Mouse (Mus musculus): Measurements from ENCODE around the gene Umod.

The Umod gene

DNA sequence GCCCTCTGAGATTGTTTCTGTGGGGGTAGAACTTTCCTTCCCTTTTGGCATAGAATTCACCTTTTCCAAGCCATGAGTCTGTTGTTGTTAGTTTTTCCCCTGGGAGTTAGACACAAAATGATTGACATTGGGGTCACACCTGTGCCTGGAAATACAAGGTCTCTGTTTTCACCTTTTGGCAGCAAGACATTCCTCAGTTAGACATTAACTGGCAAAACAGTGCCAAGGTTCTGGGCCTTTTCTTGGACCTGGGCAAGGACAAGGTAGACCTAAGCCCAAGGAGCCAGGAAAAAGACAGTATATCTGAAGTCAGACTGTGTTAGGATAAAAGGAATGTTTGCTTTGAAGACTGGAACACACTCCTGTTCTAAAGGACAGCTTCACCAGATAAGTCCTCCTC, at the start of gene Umod:
TSS of gene Umod (minus strand) at position 27 of the 400 bp plus-strand sequence.
- DNase-seq (ENCODE audit: low spot score) = no peak

DNA sequence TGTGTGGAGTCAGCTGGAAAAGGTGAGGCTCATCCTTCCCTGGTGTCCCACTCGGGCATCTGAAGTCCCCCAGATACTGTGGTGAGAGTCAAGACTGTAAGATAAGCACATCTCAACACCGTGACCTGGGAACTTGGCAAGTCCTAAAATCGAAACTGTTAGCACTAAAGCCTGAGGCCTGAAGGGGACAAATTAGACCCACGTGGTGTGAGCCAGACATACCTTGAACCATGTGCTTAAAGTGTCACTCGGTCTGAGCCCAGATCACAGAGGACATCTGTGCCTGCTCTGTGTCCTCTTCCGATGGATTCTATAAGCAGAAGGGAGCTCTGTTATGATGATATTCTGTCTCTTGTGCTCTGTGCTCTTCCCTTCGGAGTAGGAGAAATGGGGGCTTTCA, 49.5 kb upstream of the Umod start:
- no peak for DNase-seq (ENCODE audit: low spot score)

DNA sequence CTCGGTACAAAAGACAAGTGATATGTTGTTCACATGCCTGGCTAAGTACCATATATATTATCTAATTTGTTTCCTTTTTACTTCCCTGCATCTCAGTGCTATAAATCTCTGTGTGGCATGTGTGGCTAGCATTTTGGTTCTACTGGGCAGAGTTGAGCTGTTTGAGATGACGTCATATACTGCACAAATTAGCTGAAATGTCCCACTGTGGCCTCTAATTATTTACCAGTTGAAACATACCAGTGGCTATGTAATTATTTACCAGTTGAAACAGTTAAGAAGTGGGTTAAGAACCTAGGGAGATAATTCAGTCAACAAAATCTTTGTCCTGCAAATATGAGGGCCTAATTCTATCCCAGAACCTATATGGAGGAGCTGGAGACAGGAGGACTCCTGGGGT, 48.5 kb upstream of the Umod start:
- DNase-seq (ENCODE audit: low spot score) = no peak

DNA sequence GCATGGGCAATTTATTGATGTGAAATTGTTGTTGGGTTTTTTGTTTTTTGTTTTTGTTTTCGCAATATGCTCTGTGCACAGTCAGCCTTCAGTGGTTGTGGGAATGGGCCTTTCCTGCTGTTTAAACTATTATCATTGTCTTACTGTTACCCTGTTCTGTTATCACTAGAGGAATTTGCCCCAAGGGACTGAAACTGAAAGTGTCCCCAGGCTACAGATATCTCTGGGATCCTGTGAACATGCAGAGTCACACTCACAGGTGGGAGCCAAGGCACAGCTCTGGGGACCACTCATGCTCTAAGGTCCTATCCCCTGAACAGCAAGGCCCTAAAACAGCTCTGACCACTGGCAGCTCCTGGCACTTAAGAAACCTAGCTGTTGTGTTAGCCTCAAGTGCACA, 48.1 kb upstream of the Umod start:
- DNase-seq (ENCODE audit: low spot score) = no peak

DNA sequence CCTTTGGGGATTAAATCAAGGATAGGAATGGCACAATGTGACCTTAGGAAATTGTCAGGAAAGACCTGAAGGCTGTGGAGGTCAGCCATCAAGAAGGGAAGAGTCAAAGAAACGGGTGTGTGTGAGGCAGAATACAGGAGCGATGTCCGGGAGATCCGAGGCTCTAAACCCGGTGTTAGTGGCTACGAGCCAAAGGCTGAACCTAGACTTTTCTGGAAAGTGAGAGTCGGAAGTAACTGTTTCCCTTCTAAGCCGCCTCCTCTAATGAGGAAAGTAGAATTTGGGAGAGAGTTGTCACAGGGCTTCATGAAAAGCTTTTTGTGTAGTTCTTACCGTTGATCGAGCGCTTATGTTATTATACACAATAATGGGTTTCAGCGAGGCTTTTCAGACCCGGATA, 47.4 kb upstream of the Umod start:
- DNase-seq (ENCODE audit: low spot score) = no peak

DNA sequence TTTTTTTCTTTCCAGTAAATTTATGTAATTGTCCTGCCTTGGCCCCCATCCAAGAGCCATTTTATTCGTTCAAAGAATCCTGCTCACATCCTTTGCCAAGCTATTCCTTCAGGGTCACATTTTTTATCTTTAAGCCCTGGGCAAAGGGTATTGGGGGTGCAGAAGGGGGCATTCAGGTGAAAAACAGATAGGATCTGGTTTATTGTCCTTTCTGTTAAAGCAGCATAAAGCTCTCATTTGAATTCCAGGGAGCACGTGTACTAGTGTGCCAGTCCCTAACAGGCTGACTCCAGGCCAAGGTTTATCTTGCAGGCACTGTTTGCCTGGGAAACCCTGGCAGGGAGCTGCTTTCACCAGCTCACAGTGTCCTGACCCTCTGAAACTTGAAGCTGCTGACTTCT, 46.8 kb upstream of the Umod start:
- no peak for DNase-seq (ENCODE audit: low spot score)

DNA sequence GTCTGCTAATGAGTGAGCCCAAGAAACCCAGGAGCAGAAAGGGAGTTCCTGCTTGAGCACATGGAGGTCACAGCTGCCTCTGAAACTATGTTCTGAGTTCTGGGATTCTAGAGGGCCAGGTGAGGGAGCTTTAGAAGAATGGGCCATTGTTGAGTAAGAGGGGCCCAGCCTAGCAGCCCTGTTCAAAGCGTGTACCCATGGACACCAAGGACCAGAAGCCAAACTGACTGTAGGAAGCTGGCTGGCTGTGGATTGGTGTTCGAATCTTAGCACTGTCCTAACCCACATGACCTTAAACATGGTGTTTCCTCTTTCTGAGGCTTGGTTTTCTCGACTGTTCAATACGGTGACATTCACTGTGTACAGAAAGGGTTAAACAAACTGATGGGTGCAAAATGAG, 44.3 kb upstream of the Umod start, which contains the start of gene Pdilt:
TSS of gene Pdilt (minus strand) at position 101 of the 400 bp plus-strand sequence.
- DNase-seq (ENCODE audit: low spot score) = no peak

DNA sequence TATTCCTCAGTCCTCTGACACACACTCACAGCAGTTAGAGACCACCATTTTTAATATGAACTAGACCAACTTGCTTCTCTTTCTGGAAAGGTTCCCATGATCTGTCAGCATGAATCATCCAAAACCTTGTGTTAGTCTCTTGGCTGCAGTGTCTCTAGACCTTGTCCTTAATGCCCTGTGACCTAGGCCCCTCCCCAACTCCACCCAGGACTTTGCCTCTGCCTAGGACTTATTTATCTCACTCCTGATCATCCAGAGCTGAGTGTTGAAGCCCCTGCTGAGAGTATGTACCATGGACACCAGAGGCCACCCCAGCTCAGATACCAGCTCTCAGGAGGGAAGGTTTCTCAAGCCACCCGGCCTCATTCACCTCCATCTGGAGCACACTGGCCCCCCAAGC, 43.3 kb upstream of the Umod start:
- DNase-seq (ENCODE audit: low spot score) = no peak

DNA sequence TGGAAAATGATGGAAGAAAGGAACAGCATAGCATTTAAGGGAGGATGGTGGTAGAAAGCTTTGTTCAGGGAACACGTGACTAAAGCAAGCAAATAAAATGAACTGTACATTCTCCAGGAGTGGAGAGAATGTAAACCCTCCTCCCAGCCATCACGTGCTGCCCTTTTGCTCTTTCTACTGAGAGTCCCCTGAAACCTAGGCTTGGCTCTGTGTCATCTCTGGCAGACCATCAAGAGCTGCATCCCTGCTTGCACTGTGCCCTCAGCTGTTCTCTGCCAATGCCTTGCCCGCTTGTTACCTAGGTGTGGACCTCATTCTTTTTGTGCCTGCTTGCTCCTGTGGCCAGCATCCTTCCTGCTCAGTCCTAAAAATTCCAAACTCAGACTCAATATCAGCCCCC, 42.7 kb upstream of the Umod start:
- no peak for DNase-seq (ENCODE audit: low spot score)

DNA sequence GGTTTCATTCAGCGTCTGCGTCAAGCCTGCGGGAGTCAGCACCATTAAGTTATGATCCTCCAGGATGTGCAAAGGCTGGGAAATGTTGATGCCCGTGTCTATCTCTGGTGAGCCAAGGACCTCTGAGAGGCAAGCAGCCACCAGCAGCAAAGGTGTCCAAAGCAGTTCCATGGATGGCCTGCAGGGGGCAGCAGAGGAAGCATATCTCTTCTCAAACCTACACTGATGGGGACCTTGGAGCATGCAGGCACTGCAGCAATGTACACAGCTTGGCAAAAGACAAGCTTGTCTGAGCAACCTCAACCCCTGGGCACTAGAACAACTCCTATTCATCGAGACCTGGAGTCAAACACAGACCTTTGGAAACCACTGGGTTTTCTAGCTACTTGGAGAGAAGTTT, 40.6 kb upstream of the Umod start:
- peak; percentile 77 for DNase-seq (ENCODE audit: low spot score)

DNA sequence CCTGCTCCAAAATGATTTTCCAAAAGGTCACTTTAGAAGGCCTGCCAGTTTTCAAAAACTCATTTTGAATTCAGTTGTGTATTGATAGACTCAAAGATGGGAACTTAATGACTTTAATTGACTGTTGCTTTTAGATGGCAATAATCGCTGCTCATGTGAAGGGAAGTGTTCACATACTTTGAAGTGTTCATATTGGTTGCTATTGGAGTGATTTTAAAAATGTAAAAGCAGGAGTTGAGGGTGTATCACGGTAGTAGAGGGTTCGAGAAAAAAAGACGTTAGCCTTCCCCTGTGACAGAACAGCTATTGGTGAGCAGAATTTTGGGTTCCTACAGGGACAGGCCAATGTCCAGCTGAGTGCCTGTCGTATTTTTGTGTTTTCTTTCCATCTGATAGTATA, 40.1 kb upstream of the Umod start, which contains the start of gene Acsm5:
TSS of gene Acsm5 (plus strand) at position 301 of the 400 bp plus-strand sequence.
- DNase-seq (ENCODE audit: low spot score) = no peak

DNA sequence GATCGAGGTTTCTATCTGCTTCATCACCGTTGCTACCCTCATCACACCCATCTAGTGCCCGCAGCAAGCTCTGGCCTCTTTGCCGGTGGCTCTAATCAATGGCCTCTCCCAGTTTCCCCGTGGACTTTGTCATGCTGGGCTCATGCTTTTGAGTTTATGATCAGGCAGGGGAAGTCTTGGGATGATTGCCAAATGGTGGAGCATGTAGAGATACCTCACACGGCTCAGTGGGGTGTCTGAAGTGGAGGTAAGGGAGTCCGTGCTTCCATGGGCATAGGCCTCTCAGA, 37.1 kb upstream of the Umod start:
- no peak for DNase-seq (ENCODE audit: low spot score)

DNA sequence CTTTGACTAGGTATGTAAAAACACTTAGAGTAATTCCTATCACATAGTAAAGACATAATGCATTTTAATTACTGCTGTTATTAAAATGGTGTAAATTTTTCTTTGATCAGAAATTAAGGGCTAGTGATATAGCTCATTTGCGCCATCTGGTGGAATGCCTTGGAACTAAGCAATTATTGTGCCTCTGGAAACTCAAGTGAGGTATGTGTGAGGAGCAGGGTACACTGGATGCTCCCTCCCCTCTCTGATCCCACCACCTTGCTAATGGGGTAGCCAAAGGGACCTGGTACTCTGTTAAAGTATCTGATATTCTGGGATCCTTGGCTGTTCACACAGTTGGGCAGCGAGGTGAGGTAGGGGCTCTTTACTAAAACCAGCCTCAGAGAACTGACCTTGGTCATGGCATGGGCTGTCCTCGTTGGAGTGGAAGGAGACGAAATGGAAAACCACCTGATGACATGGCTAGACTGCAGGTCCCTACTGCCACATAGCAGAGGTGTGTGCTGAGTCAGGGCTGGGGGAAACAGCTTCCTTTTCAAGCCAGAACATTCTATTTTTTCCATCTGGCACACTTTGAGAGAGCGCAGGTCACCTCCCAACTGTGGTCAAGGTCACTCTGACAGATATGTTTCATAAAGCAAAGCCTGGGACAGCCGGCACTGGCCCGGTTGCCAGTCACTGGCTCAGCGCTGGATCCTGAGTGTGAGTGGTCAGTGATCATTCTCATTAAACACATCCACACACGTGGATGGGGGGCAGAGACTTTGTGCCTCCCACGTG, 36.6 kb upstream of the Umod start:
- DNase-seq (ENCODE audit: low spot score) = peak; percentile 65

DNA sequence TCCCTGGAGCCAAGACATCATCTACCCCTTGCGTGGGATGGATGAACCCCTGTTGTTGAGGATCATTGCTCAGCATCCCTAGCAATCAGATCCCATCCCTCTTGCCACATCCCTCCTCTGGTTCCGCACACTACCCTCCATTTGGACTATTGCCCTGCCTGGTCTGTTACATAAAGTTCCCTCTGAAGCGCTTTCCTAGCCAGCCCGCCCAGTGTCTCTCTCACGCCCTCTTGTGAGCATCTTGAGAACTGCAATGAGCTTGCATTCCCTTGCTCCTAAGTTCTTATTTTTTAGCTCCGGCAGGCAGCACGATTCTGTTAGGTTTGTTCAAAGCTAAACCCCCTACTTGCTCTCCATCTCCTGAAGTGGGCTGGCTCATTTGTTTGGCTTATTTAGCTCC, 34.0 kb upstream of the Umod start:
- peak; percentile 77 for DNase-seq (ENCODE audit: low spot score)

DNA sequence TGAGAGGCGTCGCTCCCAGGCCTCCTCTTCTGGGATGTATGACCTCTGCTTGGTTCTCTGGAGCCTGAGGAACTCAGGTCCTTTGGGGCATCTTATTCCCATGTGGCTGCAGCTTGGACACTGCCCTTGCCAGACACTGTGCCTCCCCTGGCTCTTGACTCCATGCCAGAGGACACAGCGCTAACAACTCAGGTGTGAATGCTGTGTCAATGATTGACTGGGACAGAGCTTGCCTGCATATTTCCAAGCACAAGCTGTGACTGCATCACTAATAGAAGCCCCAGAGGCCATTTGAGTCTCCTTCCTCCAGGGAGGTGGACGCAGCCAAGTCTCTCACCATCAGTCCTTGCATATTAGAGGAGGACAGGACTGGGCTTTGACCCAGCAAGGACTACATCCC, 32.1 kb upstream of the Umod start:
- DNase-seq (ENCODE audit: low spot score) = no peak

DNA sequence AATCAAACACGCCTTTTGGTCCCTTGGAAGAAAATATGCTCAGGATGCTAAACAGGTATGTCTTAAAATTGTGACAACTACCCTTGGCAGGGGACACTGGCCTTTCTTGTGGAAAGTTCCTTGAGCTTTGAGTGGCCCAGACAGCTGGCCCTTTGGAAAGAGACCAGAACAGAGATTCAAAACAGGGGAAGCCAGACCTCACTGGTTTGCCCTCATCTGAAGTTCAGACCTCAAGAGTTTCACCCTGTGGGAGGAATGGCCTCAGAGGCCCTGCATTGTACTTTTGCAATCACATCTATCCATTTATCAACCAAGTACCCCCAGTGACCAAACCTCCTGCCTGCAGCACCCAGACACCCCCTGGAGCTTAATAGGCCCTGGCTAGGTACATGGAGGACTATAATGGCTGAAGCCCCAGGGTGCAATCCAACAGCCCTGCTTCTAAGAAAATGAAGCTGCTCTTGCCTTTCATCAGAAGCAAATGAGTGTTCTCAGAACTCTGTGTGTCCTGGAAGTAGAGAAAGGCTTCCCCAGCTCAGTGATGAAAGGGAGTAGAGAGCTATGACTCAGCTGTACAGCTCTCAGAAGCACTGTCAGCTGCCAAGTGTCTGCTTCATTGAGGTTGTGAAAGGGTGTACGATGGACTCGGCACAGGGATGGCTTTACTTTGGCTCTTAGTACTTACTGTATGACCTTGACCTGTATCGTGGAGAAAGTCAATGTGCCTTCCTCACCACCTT, 11.1 kb upstream of the Umod start:
- no peak for DNase-seq (ENCODE audit: low spot score)

DNA sequence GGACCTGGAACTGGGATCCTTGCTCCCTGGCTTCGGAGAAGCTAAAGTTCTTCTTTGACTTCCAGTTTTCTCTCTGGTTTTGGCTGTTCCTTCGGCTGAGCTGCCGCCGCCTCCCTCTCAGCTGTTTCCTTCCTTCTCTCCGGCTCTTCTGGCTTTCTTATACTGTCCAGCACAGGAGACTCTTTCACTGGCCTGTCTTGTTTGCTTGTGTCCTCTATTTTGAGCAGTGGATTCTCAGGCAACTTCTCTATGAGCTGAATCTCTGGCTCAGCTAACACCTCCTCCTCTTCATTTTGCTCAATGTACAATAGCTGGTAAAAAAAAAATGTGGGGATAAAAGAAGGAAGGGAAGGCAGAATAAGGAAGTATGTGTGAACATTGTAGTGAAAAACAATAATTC, 7.6 kb upstream of the Umod start:
- no peak for DNase-seq (ENCODE audit: low spot score)

DNA sequence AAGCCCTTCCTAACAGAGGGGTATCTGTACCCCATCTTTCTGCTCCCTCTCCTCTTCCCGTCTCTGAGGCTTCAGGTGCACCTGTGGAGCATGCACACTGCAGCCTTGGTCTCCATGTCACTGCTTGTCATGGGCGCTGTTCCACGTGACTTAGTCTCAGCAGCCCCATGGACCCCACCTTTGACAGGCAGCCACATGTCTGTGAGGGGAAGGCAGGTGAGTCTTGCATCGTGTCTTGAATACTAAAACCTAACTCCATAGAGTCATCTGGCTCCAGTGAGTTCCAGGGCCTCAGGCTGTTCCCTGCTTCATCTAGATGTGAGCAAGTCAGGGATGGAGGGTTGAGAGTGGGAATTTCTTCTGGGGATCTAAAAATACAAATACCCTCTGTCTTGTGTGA, 5.1 kb upstream of the Umod start:
- DNase-seq (ENCODE audit: low spot score) = no peak

DNA sequence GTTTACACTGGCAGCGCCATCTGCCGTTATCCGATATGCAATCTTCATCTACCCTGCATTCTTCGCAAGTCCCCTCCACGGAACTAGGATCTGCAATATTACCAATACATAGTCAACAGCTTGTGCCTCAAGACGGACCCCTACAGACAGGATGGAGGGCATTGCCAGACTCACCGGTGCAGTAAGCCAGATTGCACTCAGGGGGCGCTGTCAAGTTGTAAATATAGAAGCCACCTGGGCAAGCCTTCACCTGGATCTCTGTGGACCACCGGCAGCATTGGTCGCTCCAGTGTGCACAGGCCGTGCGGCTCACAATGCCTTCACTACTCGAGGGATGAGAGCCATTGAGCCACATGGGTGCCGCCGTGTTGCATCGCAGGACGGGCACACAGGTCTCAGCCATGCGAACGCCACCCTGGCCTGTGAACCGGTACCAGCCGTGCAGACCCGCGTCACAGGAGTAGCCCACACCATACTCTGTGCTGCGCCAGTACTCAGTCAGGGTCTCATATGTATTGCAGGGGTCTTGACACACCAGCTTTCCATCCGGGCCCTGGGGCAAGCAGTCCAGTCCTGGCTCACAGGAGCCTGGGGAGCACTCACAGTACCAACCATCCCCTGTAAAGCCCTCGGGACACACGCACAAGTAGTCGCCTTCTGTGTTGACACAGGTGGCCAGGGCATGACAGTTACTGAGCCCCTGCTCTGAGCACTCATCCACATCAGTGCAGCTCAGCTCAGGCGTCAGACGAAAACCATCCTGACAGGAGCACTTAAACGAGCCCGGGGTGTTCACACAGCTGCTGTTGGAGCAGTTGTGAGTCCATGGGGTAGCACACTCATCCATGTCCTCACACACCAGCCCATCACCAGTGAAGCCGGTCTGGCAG, 2.3 kb downstream of the Umod start:
- no peak for DNase-seq (ENCODE audit: low spot score)

DNA sequence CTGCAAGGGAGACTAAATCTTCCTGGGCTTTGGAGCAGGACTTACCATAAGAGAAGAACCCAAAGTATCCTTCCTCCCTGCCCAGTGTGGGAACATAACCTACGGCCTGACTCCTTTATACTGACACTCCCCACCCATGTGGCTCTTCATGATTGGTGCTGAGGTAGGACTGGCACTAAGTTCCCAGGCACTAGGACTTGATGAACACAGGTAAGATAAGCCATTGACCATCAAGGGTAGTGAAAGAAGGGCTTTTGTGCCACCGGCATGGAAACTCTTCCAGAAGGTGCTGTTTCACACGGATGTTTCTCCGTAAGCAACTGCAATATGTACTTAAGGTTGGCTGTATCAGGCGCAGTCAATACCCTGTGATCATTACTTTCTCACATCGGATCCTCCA, 19.9 kb downstream of the Umod start, which contains the start of gene Gp2:
TSS of gene Gp2 (minus strand) at position 101 of the 400 bp plus-strand sequence.
- no peak for DNase-seq (ENCODE audit: low spot score)

DNA sequence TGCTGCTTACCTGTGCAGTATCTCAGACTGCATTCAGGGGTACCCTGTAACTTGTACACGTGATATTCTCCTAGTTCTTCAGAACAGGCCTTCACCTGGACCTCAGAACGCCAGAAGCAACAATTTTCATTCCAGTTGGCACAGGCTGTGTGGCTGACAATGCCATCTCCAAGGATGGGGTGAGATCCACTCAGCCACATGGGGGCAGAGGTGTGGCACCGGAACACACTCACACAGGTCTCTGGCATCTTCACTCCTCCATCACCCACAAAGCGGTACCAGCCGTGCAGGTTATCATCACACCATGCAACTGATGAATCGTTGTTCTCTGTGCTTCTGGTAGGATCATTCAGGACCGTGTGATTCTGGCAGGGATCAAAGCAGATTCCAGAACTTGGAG, 24.9 kb downstream of the Umod start:
- DNase-seq (ENCODE audit: low spot score) = no peak

DNA sequence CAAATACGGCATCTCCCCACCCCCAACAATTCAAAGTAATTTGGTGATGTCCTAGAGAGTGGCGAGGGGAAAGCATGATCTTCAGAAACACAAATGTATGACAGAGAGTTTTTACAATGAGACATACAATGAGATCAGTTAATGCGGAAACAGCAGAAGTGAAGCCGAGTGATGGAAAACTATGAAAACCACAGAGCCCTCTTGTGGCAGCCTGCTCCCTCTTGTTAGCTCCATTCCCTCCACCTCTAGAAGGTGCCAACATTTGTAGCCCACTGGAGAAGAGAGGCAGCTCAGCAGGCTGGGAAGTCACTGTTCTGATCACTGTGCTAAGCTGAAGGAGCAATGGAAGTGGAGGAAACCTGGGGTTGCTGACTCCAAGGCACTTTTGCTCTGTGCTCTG, 35.2 kb downstream of the Umod start:
- DNase-seq (ENCODE audit: low spot score) = peak; percentile 8

DNA sequence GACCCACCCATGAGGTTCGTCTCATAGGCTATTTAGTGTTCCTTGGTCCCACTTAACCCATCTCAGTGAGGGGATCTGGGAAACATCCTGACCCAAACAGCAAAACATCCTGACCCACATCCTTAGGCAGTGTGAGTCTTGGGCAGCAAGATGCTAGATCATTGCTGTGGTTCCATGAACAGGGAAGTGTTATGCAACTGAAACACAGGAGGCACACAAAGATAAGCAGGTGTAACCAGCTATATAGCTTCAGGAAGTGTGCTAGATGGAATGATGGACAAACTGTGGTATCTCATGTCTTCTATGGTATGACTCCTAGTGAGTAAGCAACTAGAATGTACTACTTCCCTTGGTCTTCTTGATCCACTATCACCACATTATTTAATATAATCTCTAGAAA, 37.1 kb downstream of the Umod start:
- DNase-seq (ENCODE audit: low spot score) = no peak

All from embryo, embryonic 10.5 days (tissue).